Mouse (Mus musculus) erythroblast, embryonic 14.5 days (primary cell): Measurements from ENCODE around the gene Ggt6.

Experiments used
- GATA1 ChIP-seq: IDR thresholded peaks from 2 replicates; pipeline ENCODE4 v1.6.1; 2012; ENCODE audit warnings: low read length, inconsistent platforms, mixed read lengths
- TAL1 ChIP-seq: IDR thresholded peaks from 3 replicates; pipeline ENCODE4 v1.6.1; 2012; ENCODE audit warnings: low read length, inconsistent platforms, mixed read lengths

DNA sequence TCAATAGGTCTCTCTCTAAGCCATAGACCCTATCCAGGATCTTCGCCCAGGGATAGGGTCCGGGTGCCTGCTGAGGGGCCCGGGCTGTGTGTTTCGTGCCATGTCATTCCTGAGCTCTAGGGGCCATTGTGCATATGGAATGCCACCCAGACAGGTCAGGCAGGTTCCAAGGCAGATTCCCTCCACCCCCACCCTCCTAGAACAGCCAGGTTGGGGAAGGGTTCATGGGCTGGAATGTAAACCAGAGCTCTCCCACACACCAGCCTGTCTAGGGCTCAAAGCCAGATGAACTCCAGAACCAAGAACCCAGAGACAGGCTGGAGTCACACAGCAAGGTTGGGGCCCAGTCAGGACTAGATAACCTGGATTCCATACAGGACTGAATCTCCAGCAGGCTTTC is 38.2 kb downstream of the Ggt6 start:
- TF ChIP-seq GATA1 (no peak), TAL1 (no peak)
